Mouse (Mus musculus): ENCODE results near the gene Vamp2. TPM values are rescaled to one million over a fixed set of nuclear protein-coding genes. Genes with fewer than 3 reads are reported as not detected.

Gene Vamp2
- polyA plus RNA-seq, 1 experiment from 2014 or later, result 333 TPM

GRCm38 (mm10) chr11:69124498-69124847 lies 36.2 kb downstream of the Vamp2 start:
- peak overlapping the region; percentile 67; the same call in 1 of the 2 replicates for H3K4me3 ChIP-seq
- H3K4me1 ChIP-seq, result peaks cover 40% of the 10 kb centered on the region
- H3K9me3 ChIP-seq, result no peaks in the 10 kb centered on the region
- under 1% methylated on average over 3 of the region's 3 CpGs for WGBS
- peak; percentile 62 for ATAC-seq (replicated peaks)
- peak overlapping the region; percentile 88; the same call in 1 of the 2 replicates for H3K4me2 ChIP-seq
- peaks cover 11% of the 10 kb centered on the region for H3K27me3 ChIP-seq (replicated peaks)
- H3K36me3 ChIP-seq (replicated peaks), result no peaks in the 10 kb centered on the region
- H3K9ac ChIP-seq, result no peak overlapping the region
- peak overlapping the region; percentile 81; the same call in 1 of the 2 replicates for H3K27ac ChIP-seq

DNA sequence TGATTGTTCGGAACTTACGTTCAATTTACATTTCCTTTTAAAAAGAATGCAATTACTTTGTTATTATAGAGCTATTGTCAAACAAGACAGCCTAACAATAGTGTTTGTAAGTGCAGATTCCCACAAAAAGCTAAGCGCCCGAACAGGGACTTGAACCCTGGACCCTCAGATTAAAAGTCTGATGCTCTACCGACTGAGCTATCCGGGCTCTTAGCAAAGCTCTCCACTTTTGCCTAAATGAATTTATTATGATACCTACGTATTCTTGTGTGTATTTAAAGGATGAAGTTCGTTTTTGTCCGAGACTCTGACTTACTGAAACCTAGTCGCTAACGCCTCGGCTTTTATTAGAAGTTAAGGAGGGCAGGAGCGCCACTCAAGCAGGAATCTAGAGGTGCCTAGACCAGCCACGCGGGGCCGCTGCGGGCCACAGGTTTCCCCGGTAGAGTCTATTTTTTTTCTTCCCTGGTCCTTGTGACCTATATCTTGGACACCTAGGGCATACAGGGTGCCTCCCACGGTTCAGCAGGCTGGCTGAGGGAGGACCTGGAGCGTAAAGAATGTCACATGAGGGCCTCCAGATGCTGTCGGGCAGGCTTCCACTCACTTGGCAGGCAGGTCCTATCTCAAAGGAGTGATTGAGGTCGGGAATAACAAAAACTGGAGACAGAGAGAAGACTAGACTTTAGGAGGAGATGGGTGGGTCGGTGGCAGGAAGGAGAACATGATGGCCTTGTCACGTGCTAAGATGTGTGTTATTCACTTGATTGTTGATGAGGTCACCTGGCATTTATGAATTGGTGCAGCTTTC lies 37.0 kb downstream of the Vamp2 start:
- under 1% methylated on average over 24 of the region's 24 CpGs for WGBS
- Histone ChIP-seq H3K4me1 (peaks cover 32% of the 10 kb centered on the region), H3K9ac (peak overlapping the region; percentile 58), H3K4me2 (peak overlapping the region; percentile 72), H3K9me3 (no peaks in the 10 kb centered on the region), H3K27me3 (replicated peaks) (peaks cover 8% of the 10 kb centered on the region), H3K4me3 (peak overlapping the region; percentile 55), H3K36me3 (replicated peaks) (no peaks in the 10 kb centered on the region), H3K27ac (peak overlapping the region; percentile 83)
- ATAC-seq (replicated peaks), result peak; percentile 57

- 4% methylated on average over 3 of the region's 3 CpGs for WGBS
- no peak for ATAC-seq (replicated peaks)
- Histone ChIP-seq H3K9ac (peak within 1 kb of the TSS; percentile 58), H3K36me3 (replicated peaks) (no peaks in the 10 kb centered on the region), H3K27me3 (replicated peaks) (peaks cover 4% of the 10 kb centered on the region; the same call in 1 of the 2 replicates), H3K9me3 (no peaks in the 10 kb centered on the region), H3K4me1 (peaks cover 28% of the 10 kb centered on the region), H3K27ac (peak within 1 kb of the TSS; percentile 83), H3K4me3 (peak within 1 kb of the TSS; percentile 55), H3K4me2 (peak within 1 kb of the TSS; percentile 72)
Observed at GRCm38 (mm10) chr11:69125852-69125918, 37.4 kb downstream of the Vamp2 start, which contains the start of gene Aloxe3. Aloxe3 (plus strand) TSS chr11:69125896.

DNA sequence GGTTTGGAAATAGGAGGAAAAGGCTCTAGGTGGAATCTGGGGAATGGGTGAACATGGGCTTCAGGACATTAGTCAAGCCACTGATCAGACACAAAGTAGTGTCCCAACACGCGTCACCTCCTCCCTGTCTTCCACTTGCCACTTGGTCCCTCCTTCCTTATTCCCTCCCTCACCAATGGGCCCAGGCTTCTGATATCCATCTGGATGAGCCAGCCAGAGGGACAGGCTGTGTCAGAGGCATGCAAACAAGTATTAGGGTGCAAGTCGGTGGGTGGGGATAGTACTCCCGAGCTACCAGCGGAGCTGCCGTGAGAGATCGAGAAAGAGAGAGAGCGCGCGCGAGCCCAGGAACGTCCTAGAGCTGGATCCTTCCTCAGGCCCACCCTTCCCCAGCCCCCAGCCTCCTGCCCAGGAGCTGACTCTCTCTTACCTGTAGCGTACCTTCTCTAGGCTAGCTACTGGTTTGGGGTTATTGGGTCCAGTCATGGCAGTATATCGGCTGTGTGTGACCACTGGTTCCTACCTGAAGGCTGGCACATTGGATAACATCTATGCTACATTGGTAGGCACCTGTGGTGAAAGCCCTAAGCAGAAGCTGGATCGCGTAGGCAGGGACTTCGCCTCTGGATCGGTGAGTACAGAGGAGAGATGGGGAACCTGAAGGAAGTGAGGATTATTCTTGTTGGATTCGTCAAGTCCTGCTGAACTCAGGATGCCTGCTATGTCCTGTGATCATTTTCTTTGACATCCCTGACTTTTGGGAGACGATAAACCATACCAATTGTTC lies 37.8 kb downstream of the Vamp2 start:
- no peak for ATAC-seq (replicated peaks)
- H3K4me3 ChIP-seq, result peak overlapping the region; percentile 55
- H3K4me1 ChIP-seq, result peaks cover 24% of the 10 kb centered on the region
- H3K9me3 ChIP-seq, result no peaks in the 10 kb centered on the region
- 13% methylated on average over 20 of the region's 20 CpGs for WGBS
- H3K9ac ChIP-seq, result peak overlapping the region; percentile 58
- H3K36me3 ChIP-seq (replicated peaks), result no peaks in the 10 kb centered on the region
- no peaks in the 10 kb centered on the region for H3K27me3 ChIP-seq (replicated peaks)
- H3K27ac ChIP-seq, result peak overlapping the region; percentile 83
- peak overlapping the region; percentile 72 for H3K4me2 ChIP-seq

DNA sequence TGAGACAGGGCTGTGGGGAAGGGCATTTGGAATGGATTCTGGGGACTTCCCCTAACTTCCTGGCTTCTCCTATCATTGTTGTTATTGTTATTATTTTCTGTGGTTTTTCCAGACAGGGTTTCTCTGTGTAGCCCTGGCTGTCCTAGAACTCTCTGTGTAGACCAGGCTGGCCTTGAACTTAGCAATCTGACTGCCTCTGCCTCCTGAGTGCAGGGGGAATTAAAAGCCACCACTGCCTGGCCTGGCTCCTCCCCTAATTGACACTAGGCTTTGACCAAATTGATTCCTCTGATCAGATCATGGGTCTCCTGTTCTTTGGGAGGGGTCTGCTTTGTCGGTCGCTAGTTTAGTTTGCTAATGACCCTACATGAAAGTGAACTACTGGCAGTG lies 38.4 kb downstream of the Vamp2 start:
- Histone ChIP-seq H3K4me2 (peak overlapping the region; percentile 72), H3K36me3 (replicated peaks) (no peaks in the 10 kb centered on the region), H3K4me3 (peak overlapping the region; percentile 55), H3K27me3 (replicated peaks) (no peaks in the 10 kb centered on the region), H3K9me3 (no peaks in the 10 kb centered on the region), H3K27ac (peak overlapping the region; percentile 83; the same call in 1 of the 2 replicates), H3K4me1 (peaks cover 18% of the 10 kb centered on the region), H3K9ac (peak overlapping the region; percentile 58; the same call in 1 of the 2 replicates)
- WGBS, result 43% methylated on average over 2 of the region's 2 CpGs
- ATAC-seq (replicated peaks), result no peak

GRCm38 (mm10) chr11:69128426-69129122 lies 40.3 kb downstream of the Vamp2 start:
- Histone ChIP-seq H3K4me2 (no peak overlapping the region), H3K27me3 (replicated peaks) (no peaks in the 10 kb centered on the region; the same call in 1 of the 2 replicates), H3K9ac (no peak overlapping the region), H3K36me3 (replicated peaks) (no peaks in the 10 kb centered on the region), H3K27ac (no peak overlapping the region), H3K4me1 (peaks cover 13% of the 10 kb centered on the region), H3K9me3 (no peaks in the 10 kb centered on the region), H3K4me3 (no peak overlapping the region)
- no peak for ATAC-seq (replicated peaks)
- WGBS, result 76% methylated on average over 8 of the region's 8 CpGs

DNA sequence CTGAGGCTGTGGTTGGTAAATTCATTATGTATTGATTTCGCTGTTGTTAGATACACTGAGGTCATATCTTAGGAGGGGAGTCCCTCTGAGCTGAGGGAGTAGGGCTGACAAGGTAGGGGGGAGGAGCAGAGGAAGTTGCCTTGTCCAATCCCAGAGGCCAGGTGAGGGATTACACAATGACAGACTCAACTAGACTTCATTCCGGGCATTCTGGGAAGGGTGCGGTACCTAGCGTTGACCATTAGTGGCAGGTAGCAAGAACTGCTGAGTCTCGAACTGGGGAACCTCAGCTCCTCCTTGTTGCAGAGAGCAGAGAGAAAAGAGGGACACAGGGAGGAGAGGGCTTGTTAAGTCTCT lies 45.3 kb downstream of the Vamp2 start:
- WGBS, result 16% methylated on average over 5 of the region's 5 CpGs
- ATAC-seq (replicated peaks), result peak; percentile 29

DNA sequence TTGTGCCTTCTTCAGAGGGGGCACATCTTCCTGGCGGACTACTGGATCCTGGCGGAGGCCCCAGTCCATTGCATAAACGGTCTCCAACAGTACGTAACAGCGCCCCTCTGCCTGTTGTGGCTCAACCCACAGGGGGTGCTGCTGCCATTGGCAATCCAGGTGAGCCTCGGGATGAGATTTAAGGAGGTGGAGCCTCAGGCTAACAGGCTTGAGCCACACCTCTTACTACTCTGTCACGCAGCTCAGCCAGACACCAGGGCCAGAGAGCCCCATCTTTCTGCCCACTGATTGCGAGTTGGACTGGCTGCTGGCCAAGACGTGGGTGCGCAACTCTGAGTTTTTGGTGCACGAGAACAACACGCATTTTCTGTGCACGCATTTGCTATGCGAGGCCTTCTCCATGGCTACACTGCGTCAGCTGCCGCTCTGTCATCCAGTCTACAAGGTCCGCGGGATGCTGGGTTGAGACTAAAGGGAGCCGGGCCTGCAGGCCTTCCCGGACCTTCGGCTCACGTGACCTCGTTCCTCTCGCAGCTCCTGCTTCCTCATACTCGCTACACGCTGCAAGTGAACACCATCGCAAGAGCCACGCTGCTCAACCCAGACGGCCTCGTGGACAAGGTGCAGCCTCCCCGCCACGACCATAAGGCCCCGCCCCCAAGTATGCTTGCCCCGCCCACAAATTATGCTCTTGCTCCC lies 45.8 kb downstream of the Vamp2 start:
- Histone ChIP-seq H3K4me2 (peak overlapping the region; percentile 64), H3K4me1 (peaks cover 15% of the 10 kb centered on the region), H3K9ac (peak overlapping the region; percentile 46), H3K27me3 (replicated peaks) (no peaks in the 10 kb centered on the region; the same call in 1 of the 2 replicates), H3K36me3 (replicated peaks) (no peaks in the 10 kb centered on the region), H3K27ac (peak overlapping the region; percentile 42), H3K9me3 (no peaks in the 10 kb centered on the region), H3K4me3 (peak overlapping the region; percentile 40)
- 1% methylated on average over 34 of the region's 34 CpGs for WGBS
- ATAC-seq (replicated peaks), result peak; percentile 82

More for the DNA sequence above, 45.3 kb downstream of the Vamp2 start:
- Histone ChIP-seq H3K9me3 (no peaks in the 10 kb centered on the region), H3K9ac (no peak overlapping the region), H3K4me3 (peak overlapping the region; percentile 40), H3K27ac (peak overlapping the region; percentile 42), H3K4me1 (peaks cover 15% of the 10 kb centered on the region), H3K4me2 (peak overlapping the region; percentile 64), H3K27me3 (replicated peaks) (no peaks in the 10 kb centered on the region; the same call in 1 of the 2 replicates), H3K36me3 (replicated peaks) (no peaks in the 10 kb centered on the region)

- peak overlapping the region; percentile 46 for H3K9ac ChIP-seq
- WGBS, result 31% methylated on average over 8 of the region's 8 CpGs
- H3K4me1 ChIP-seq, result peaks cover 15% of the 10 kb centered on the region
- no peaks in the 10 kb centered on the region for H3K9me3 ChIP-seq
- H3K36me3 ChIP-seq (replicated peaks), result no peaks in the 10 kb centered on the region
- peak overlapping the region; percentile 64 for H3K4me2 ChIP-seq
- no peaks in the 10 kb centered on the region; the same call in 1 of the 2 replicates for H3K27me3 ChIP-seq (replicated peaks)
- H3K27ac ChIP-seq, result no peak overlapping the region
- ATAC-seq (replicated peaks), result peak; percentile 21; the same call in 1 of the 2 replicates
- peak overlapping the region; percentile 40 for H3K4me3 ChIP-seq
Observed at GRCm38 (mm10) chr11:69134622-69134968, 46.3 kb downstream of the Vamp2 start.

GRCm38 (mm10) chr11:69135361-69135760 lies 47.1 kb downstream of the Vamp2 start:
- Histone ChIP-seq H3K27me3 (replicated peaks) (no peaks in the 10 kb centered on the region; the same call in 1 of the 2 replicates), H3K9me3 (no peaks in the 10 kb centered on the region), H3K27ac (no peak overlapping the region), H3K9ac (no peak overlapping the region), H3K4me3 (no peak overlapping the region), H3K36me3 (replicated peaks) (no peaks in the 10 kb centered on the region), H3K4me2 (no peak overlapping the region), H3K4me1 (peaks cover 15% of the 10 kb centered on the region)
- WGBS, result 92% methylated on average over 6 of the region's 6 CpGs
- ATAC-seq (replicated peaks), result no peak

Measured in midbrain, embryonic 15.5 days (tissue).